Mouse (Mus musculus) megakaryocyte, embryonic 14.5 days (primary cell): ENCODE results near the gene Calm1. TPM values are rescaled to one million over a fixed set of nuclear protein-coding genes. Genes with fewer than 3 reads are reported as not detected.
A peak's percentile ranks its signal among the peaks of the same experiment; 100 is the strongest.
"Not testable (repeated sequence)": the region's sequence is repeated elsewhere in the genome, so short reads cannot be mapped to it uniquely, and the experiment has no call there.

Experiments
- H3K27me3 ChIP-seq: replicated peaks from 2 replicates; pipeline ENCODE3; 2012; ENCODE audit warnings: inconsistent platforms
- H3K36me3 ChIP-seq: replicated peaks from 2 replicates; pipeline ENCODE3; 2012; ENCODE audit warnings: low read length, inconsistent platforms, mixed read lengths
- H3K4me1 ChIP-seq: 2 replicates; pipeline ENCODE4 v1.6.1; 2012; ENCODE audit warnings: inconsistent platforms
- H3K4me3 ChIP-seq: replicated peaks from 2 replicates; pipeline ENCODE3; 2012; ENCODE audit warnings: moderate library complexity, mild to moderate bottlenecking, inconsistent platforms
- H3K9me3 ChIP-seq: 2 replicates; pipeline ENCODE4 v1.6.1; 2012; ENCODE audit warnings: inconsistent platforms
- FLI1 ChIP-seq: IDR thresholded peaks from 2 replicates; pipeline ENCODE4 v1.6.1; 2012; ENCODE audit warnings: low read length, inconsistent platforms, mixed read lengths
- GATA1 ChIP-seq: IDR thresholded peaks from 3 replicates; pipeline ENCODE4 v1.6.1; 2012; ENCODE audit warnings: mixed read lengths, low read length, inconsistent platforms, borderline replicate concordance
- polyA plus RNA-seq: library from polyadenylated mRNA; stranded (reverse); fragments of >175 nt; gene quantifications from 2 replicates; pipeline ENCODE4 v1.2.3, GENCODE M21; 2012; ENCODE audit warnings: low replicate concordance; ENCODE audit not compliant: insufficient read depth

The Calm1 gene
- polyA plus RNA-seq, 1 experiment = 1,228 TPM

DNA sequence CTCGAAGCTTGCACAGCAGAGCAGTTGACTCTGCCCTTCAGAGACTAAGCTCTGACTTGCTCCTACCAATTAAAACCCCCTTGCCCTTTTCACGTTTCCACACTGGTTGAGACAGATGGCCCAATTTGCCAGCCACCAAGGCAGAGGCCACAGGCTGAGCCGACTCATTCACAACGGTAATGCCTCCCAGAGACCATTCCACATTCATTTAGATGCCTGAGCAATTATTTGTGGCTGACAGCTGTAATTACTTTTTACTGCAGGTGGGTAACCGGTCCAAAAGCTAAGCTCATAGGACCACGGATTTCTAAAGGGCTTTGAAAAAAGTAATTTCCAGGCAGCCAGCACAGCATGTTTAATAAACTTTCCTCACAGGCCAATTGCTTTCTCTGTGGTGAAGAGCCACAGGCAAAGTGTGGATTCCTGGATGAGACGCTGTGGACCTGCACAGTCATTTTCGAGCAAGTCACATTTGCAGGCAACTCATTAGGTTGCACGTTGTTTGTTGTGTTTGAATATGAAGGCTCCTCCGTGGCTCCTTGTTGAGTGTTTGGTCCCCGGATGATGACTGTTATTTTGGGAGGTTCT lies 22.7 kb upstream of the Calm1 start:
- H3K27me3 ChIP-seq = no peaks in the 10 kb centered on the region
- TF ChIP-seq FLI1 = no peak
- TF ChIP-seq GATA1 = no peak
- no peaks in the 10 kb centered on the region for H3K9me3 ChIP-seq
- H3K4me3 ChIP-seq = no peak overlapping the region
- H3K36me3 ChIP-seq = no peaks in the 10 kb centered on the region
- H3K4me1 ChIP-seq = peaks cover 4% of the 10 kb centered on the region; the same call in 1 of the 2 replicates

- Histone ChIP-seq H3K4me1 (peaks cover 15% of the 10 kb centered on the region), H3K36me3 (peaks cover 6% of the 10 kb centered on the region), H3K27me3 (no peaks in the 10 kb centered on the region), H3K9me3 (peaks cover 7% of the 10 kb centered on the region), H3K4me3 (no peak overlapping the region)
- TF ChIP-seq GATA1 = no peak
- TF ChIP-seq FLI1 = no peak
Observed at GRCm38 (mm10) chr12:100178898-100179440, 20.3 kb upstream of the Calm1 start.

GRCm38 (mm10) chr12:100180802-100181201 lies 18.4 kb upstream of the Calm1 start:
- Histone ChIP-seq H3K36me3 (peaks cover 6% of the 10 kb centered on the region), H3K27me3 (no peaks in the 10 kb centered on the region), H3K4me1 (peaks cover 27% of the 10 kb centered on the region), H3K9me3 (peaks cover 7% of the 10 kb centered on the region), H3K4me3 (no peak overlapping the region)
- TF ChIP-seq FLI1 (no peak), GATA1 (no peak)

DNA sequence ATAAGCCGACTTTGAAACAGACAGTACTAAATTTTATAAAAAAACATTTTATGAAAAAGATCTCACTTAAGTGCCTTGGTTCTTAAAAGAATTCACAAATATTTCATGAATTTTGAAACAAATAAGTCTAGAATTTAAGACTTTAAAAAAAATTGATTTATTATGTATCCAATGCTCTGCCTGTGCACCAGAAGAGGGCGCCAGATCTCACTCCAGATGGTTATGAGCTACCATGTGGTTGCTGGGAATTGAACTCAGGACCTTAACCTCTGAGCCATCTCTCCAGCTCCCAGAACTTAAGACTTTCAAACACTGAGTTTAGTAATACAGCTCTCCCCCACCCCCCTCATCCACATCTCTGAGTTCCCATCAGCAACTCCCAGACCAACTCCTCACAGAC lies 16.6 kb upstream of the Calm1 start:
- no peaks in the 10 kb centered on the region for H3K27me3 ChIP-seq
- TF ChIP-seq FLI1 (no peak), GATA1 (no peak)
- no peak overlapping the region for H3K4me3 ChIP-seq
- peaks cover 7% of the 10 kb centered on the region for H3K9me3 ChIP-seq
- peaks cover 36% of the 10 kb centered on the region for H3K4me1 ChIP-seq
- peaks cover 6% of the 10 kb centered on the region for H3K36me3 ChIP-seq

DNA sequence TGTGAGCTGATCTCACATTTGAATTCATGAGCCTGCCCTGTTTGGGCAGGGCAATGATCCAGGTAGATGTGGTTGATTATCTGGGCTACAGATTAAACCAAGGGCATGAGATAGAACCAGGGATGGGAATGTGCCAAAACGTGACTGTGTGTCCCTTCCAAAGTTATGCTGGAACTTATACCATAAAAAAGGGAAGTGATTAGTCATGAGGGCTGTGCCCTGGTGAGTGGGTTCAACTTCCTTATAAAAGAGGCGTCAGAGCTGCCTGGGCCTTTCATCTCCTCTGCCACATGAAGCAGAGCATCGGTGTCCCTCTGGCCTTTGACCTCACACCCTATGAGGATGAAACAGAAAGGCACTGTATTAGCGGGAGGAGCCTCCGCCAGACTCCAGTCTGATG lies 15.3 kb upstream of the Calm1 start:
- Histone ChIP-seq H3K36me3 (peaks cover 6% of the 10 kb centered on the region), H3K9me3 (peaks cover 7% of the 10 kb centered on the region), H3K4me1 (peaks cover 46% of the 10 kb centered on the region), H3K27me3 (no peaks in the 10 kb centered on the region), H3K4me3 (peak overlapping the region; percentile 73)
- TF ChIP-seq FLI1 (no peak), GATA1 (no peak)

DNA sequence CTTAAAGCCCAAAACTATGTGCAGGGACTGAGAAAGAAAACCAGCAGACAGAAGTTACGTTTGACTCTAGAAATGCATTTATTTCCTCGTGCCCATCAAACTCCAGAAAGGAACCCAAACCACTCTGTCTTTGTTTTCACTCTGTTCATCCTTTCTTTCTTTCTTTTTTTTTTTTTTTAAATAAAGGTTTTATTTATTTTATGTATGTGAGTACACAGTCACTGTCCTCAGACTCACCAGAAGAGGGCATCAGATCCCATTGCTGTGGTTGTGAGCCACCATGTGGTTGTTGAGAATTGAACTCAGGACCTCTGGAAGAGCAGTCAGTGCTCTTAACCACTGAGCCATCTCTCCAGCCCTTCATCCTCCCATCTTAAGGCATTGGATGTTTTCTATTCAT lies 14.3 kb upstream of the Calm1 start:
- H3K9me3 ChIP-seq, H3K36me3 ChIP-seq, H3K27me3 ChIP-seq, H3K4me3 ChIP-seq: not testable (repeated sequence)
- H3K4me1 ChIP-seq = peaks cover 46% of the 10 kb centered on the region

DNA sequence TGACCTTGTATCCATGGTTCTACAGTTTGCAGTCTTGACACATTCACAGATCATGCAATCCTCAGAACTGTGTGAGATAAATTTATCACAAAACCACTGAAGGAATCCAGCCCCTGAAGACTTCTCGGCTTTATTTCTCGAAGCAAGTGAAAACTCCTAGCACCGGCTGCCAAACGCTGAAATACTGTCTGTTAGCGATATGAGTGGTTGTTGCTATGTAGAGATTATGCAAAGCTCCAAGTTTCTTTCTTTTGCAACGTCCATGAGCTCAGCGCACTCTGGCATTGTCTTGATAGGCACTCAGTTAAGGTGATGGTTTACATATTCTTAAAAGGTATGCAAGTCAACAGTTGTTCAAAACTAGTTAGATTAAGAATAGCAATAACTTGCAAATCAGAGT lies 13.3 kb upstream of the Calm1 start:
- H3K36me3 ChIP-seq = peaks cover 6% of the 10 kb centered on the region
- H3K27me3 ChIP-seq = no peaks in the 10 kb centered on the region
- peaks cover 46% of the 10 kb centered on the region for H3K4me1 ChIP-seq
- H3K4me3 ChIP-seq = no peak overlapping the region
- TF ChIP-seq FLI1 (no peak), GATA1 (no peak)
- peaks cover 7% of the 10 kb centered on the region for H3K9me3 ChIP-seq

DNA sequence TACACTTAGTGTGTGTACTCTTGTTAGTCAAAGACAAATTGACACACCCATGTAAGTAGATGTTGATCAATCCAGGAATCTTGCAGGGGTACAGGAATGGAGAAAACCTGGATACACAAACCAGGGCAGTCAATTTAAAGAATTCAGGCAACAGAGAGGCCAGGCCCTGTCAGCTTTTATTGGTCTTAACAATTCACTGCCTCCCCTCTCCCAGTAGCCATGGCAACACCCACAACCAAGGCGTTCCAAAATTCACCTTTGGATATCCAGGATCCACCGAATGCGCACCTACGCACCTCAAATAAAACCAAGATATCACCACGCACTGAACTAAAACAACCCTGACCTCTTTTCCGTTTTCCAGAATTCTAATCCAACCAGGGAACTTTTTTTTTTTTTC lies 12.9 kb upstream of the Calm1 start:
- Histone ChIP-seq H3K4me1 (peaks cover 46% of the 10 kb centered on the region), H3K27me3 (no peaks in the 10 kb centered on the region), H3K36me3 (peaks cover 6% of the 10 kb centered on the region), H3K4me3 (peak overlapping the region; percentile 96), H3K9me3 (peaks cover 7% of the 10 kb centered on the region)
- no peak for TF ChIP-seq GATA1
- no peak for TF ChIP-seq FLI1

DNA sequence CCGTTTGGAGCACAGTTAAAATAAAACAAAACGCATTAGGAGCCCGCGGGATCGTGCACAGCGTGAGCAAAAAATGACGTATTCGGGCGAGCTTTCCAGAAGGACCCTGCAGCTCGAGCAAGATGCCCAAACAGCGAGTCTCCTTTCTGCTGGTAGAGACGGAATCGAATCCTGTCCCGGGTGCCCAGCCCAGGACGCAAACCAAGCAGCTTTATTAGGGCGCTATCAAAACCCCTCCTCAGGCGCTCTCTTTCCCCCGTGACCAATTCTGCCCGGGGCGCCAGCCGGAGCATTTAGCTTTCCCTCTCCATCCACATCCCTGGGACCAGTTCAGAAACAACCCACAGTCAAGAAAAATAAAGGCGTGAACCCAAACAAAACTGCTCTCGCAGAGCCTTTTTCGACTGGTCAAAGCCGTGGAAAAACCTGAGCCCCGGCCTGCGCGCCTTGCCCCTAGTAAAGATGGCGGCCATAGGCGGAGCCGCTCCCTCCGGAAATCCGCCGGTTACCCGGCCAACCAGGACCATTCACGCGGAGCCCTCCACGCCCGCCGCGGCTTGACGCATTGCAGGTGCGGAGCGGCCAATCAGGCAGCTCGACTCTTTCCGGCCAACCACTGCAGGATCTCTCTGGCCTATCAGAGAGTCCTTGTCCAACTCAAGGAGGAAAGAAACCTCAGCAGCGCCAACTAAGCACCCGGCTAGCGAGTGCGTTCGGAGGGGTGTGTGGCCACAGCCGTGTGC lies 12.1 kb upstream of the Calm1 start:
- TF ChIP-seq GATA1 = no peak
- peak; percentile 69; the same call in 1 of the 2 replicates for TF ChIP-seq FLI1
- peaks cover 7% of the 10 kb centered on the region for H3K9me3 ChIP-seq
- H3K4me1 ChIP-seq = peaks cover 53% of the 10 kb centered on the region
- H3K4me3 ChIP-seq = peak overlapping the region; percentile 96
- peaks cover 6% of the 10 kb centered on the region for H3K36me3 ChIP-seq
- H3K27me3 ChIP-seq = no peaks in the 10 kb centered on the region

GRCm38 (mm10) chr12:100187756-100188430 lies 11.3 kb upstream of the Calm1 start:
- Histone ChIP-seq H3K27me3 (no peaks in the 10 kb centered on the region), H3K36me3 (peaks cover 4% of the 10 kb centered on the region), H3K9me3 (peaks cover 5% of the 10 kb centered on the region), H3K4me3 (peak overlapping the region; percentile 96), H3K4me1 (peaks cover 55% of the 10 kb centered on the region)
- TF ChIP-seq GATA1 (no peak), FLI1 (no peak)
